Mouse (Mus musculus) neural tube, embryonic 12.5 days (tissue): ENCODE results near the gene Tpt1. TPM values are rescaled to one million over a fixed set of nuclear protein-coding genes. Genes with fewer than 3 reads are reported as not detected.

Experiments used
- ATAC-seq: fragments of 200-750 bp; cut with Nextera tagmentation; 2 replicates; pipeline ENCODE4 v1.8.0; 2017; ENCODE audit warnings: low read depth, mild to moderate bottlenecking, moderate TSS enrichment, moderate library complexity; ENCODE audit not compliant: low FRiP score
- H3K27ac ChIP-seq: fragments of 300-500 bp; sonication (generic); 2 replicates; pipeline ENCODE4 v1.5.1; 2016
- H3K27me3 ChIP-seq: fragments of 300-500 bp; sonication (generic); replicated peaks from 2 replicates; pipeline ENCODE4 v1.6.1; 2016; ENCODE audit warnings: mild to moderate bottlenecking
- H3K36me3 ChIP-seq: fragments of 300-500 bp; sonication (generic); 2 replicates; pipeline ENCODE4 v1.6.1; 2016; ENCODE audit warnings: mild to moderate bottlenecking
- H3K4me1 ChIP-seq: fragments of 300-500 bp; sonication (generic); 2 replicates; pipeline ENCODE4 v1.6.1; 2016
- H3K4me2 ChIP-seq: fragments of 300-500 bp; sonication (generic); replicated peaks from 2 replicates; pipeline ENCODE4 v1.6.1; 2016; ENCODE audit warnings: mild to moderate bottlenecking
- H3K4me3 ChIP-seq: fragments of 300-500 bp; sonication (generic); 2 replicates; pipeline ENCODE4 v1.5.1; 2016
- H3K9ac ChIP-seq: fragments of 300-500 bp; sonication (generic); 2 replicates; pipeline ENCODE4 v1.6.1; 2016; ENCODE audit warnings: mild to moderate bottlenecking
- H3K9me3 ChIP-seq: fragments of 300-500 bp; sonication (generic); 2 replicates; pipeline ENCODE4 v1.6.1; 2016; ENCODE audit warnings: mild to moderate bottlenecking
- WGBS: fragments of 180-500 bp; shearing (Covaris S2); methylation state at CpG from one replicate; pipeline ENCODE4 v1.1.7; 2016; 5-methylcytosine and 5-hydroxymethylcytosine counted together
- polyA plus RNA-seq: library from polyadenylated mRNA; unstranded; fragments of >200 nt; fragmentation: Nextera tagmentation; extraction: Ambion mirVana; gene quantifications from 2 replicates; pipeline ENCODE4 v1.2.1, GENCODE M21; 2016

The Tpt1 gene
- polyA plus RNA-seq: 931 and 967 TPM in 2 replicates

- Histone ChIP-seq H3K9ac (peak within 1 kb of the TSS; percentile 97), H3K36me3 (peaks cover 33% of the 10 kb centered on the region), H3K4me1 (peaks cover 21% of the 10 kb centered on the region), H3K4me3 (peak within 1 kb of the TSS; percentile 82), H3K27ac (peak within 1 kb of the TSS; percentile 94), H3K27me3 (no peaks in the 10 kb centered on the region), H3K4me2 (peak within 1 kb of the TSS; percentile 68), H3K9me3 (no peaks in the 10 kb centered on the region)
- ATAC-seq: peak; percentile 99
- under 1% methylated on average over 108 of the region's 108 CpGs for WGBS
Measured at GRCm38 (mm10) chr14:75844867-75845697, at the start of gene Tpt1. Gene Tpt1, plus strand, starts transcription at chr14:75845093.

GRCm38 (mm10) chr14:75795918-75796317, 49.0 kb upstream of the Tpt1 start:
- no peaks in the 10 kb centered on the region for H3K9me3 ChIP-seq
- H3K9ac ChIP-seq: no peak overlapping the region
- H3K36me3 ChIP-seq: no peaks in the 10 kb centered on the region
- no peak overlapping the region for H3K4me2 ChIP-seq
- no peak for ATAC-seq
- no peaks in the 10 kb centered on the region for H3K4me1 ChIP-seq
- H3K4me3 ChIP-seq: no peak overlapping the region
- H3K27me3 ChIP-seq: no peaks in the 10 kb centered on the region
- WGBS: 90% methylated on average over 4 of the region's 4 CpGs
- H3K27ac ChIP-seq: no peak overlapping the region

GRCm38 (mm10) chr14:75797769-75798386, 47.0 kb upstream of the Tpt1 start:
- Histone ChIP-seq H3K27ac (no peak overlapping the region), H3K9me3 (no peaks in the 10 kb centered on the region), H3K4me3 (no peak overlapping the region), H3K4me2 (no peak overlapping the region), H3K4me1 (no peaks in the 10 kb centered on the region), H3K27me3 (no peaks in the 10 kb centered on the region), H3K9ac (no peak overlapping the region), H3K36me3 (no peaks in the 10 kb centered on the region)
- no peak for ATAC-seq
- 30% methylated on average over 5 of the region's 5 CpGs for WGBS

GRCm38 (mm10) chr14:75807800-75808199, 37.1 kb upstream of the Tpt1 start:
- 78% methylated on average over 8 of the region's 8 CpGs for WGBS

GRCm38 (mm10) chr14:75809931-75810330, 35.0 kb upstream of the Tpt1 start:
- Histone ChIP-seq H3K36me3 (no peaks in the 10 kb centered on the region), H3K9me3 (no peaks in the 10 kb centered on the region), H3K27me3 (no peaks in the 10 kb centered on the region), H3K4me1 (no peaks in the 10 kb centered on the region), H3K27ac (no peak overlapping the region), H3K4me3 (no peak overlapping the region), H3K4me2 (no peak overlapping the region), H3K9ac (no peak overlapping the region)
- 85% methylated on average over 6 of the region's 6 CpGs for WGBS
- no peak for ATAC-seq

More at GRCm38 (mm10) chr14:75807800-75808199, 37.1 kb upstream of the Tpt1 start:
- Histone ChIP-seq H3K27me3 (no peaks in the 10 kb centered on the region), H3K9ac (no peak overlapping the region), H3K27ac (no peak overlapping the region), H3K36me3 (no peaks in the 10 kb centered on the region), H3K9me3 (no peaks in the 10 kb centered on the region), H3K4me2 (no peak overlapping the region), H3K4me3 (no peak overlapping the region), H3K4me1 (no peaks in the 10 kb centered on the region)
- no peak for ATAC-seq

GRCm38 (mm10) chr14:75818528-75818927, 26.4 kb upstream of the Tpt1 start:
- H3K9ac ChIP-seq: no peak overlapping the region
- no peaks in the 10 kb centered on the region for H3K4me1 ChIP-seq
- H3K27me3 ChIP-seq: no peaks in the 10 kb centered on the region
- H3K27ac ChIP-seq: no peak overlapping the region
- 83% methylated on average over 2 of the region's 2 CpGs for WGBS
- H3K4me3 ChIP-seq: no peak overlapping the region
- no peak overlapping the region for H3K4me2 ChIP-seq
- no peak for ATAC-seq
- H3K36me3 ChIP-seq: no peaks in the 10 kb centered on the region
- H3K9me3 ChIP-seq: no peaks in the 10 kb centered on the region

GRCm38 (mm10) chr14:75819341-75819740, 25.6 kb upstream of the Tpt1 start:
- Histone ChIP-seq H3K36me3 (no peaks in the 10 kb centered on the region), H3K27me3 (no peaks in the 10 kb centered on the region), H3K9ac (no peak overlapping the region), H3K27ac (no peak overlapping the region), H3K4me3 (no peak overlapping the region), H3K9me3 (no peaks in the 10 kb centered on the region), H3K4me2 (no peak overlapping the region), H3K4me1 (no peaks in the 10 kb centered on the region)
- WGBS: 88% methylated on average over 2 of the region's 2 CpGs
- no peak for ATAC-seq

- ATAC-seq: no peak
- H3K4me3 ChIP-seq: no peak overlapping the region
- no peaks in the 10 kb centered on the region for H3K27me3 ChIP-seq
- no peak overlapping the region for H3K27ac ChIP-seq
- WGBS: 85% methylated on average over 5 of the region's 5 CpGs
- H3K4me2 ChIP-seq: no peak overlapping the region
- H3K9me3 ChIP-seq: no peaks in the 10 kb centered on the region
- no peaks in the 10 kb centered on the region for H3K36me3 ChIP-seq
- no peak overlapping the region for H3K9ac ChIP-seq
- H3K4me1 ChIP-seq: no peaks in the 10 kb centered on the region
Measured at GRCm38 (mm10) chr14:75820007-75820406, 24.9 kb upstream of the Tpt1 start.

GRCm38 (mm10) chr14:75826851-75827410, 18.0 kb upstream of the Tpt1 start:
- Histone ChIP-seq H3K9me3 (no peaks in the 10 kb centered on the region), H3K27me3 (peaks cover 17% of the 10 kb centered on the region), H3K9ac (no peak overlapping the region), H3K27ac (no peak overlapping the region), H3K4me1 (peaks cover 5% of the 10 kb centered on the region), H3K4me3 (no peak overlapping the region), H3K36me3 (no peaks in the 10 kb centered on the region), H3K4me2 (no peak overlapping the region)
- WGBS: 77% methylated on average over 3 of the region's 3 CpGs
- no peak for ATAC-seq

GRCm38 (mm10) chr14:75828221-75828620, 16.7 kb upstream of the Tpt1 start:
- Histone ChIP-seq H3K4me1 (peaks cover 9% of the 10 kb centered on the region), H3K27ac (no peak overlapping the region), H3K9me3 (no peaks in the 10 kb centered on the region), H3K9ac (no peak overlapping the region), H3K27me3 (peaks cover 17% of the 10 kb centered on the region), H3K36me3 (no peaks in the 10 kb centered on the region), H3K4me3 (no peak overlapping the region), H3K4me2 (no peak overlapping the region; the same call in 1 of the 2 replicates)
- ATAC-seq: no peak
- 43% methylated on average over 11 of the region's 11 CpGs for WGBS

GRCm38 (mm10) chr14:75828866-75829806, 15.8 kb upstream of the Tpt1 start:
- H3K9me3 ChIP-seq: no peaks in the 10 kb centered on the region

More at GRCm38 (mm10) chr14:75828866-75829806, 15.8 kb upstream of the Tpt1 start:
- Histone ChIP-seq H3K36me3 (no peaks in the 10 kb centered on the region), H3K4me2 (peak overlapping the region; percentile 69), H3K4me1 (peaks cover 17% of the 10 kb centered on the region), H3K9ac (no peak overlapping the region), H3K27ac (no peak overlapping the region), H3K27me3 (peaks cover 17% of the 10 kb centered on the region), H3K4me3 (peak overlapping the region; percentile 29)
- ATAC-seq: 0 out of 2 replicates have a peak, but pooled peaks have one; percentile 41
- 8% methylated on average over 32 of the region's 32 CpGs for WGBS
